Mouse (Mus musculus) monocyte, adult 2 months (primary cell): ENCODE results near the gene Cobll1.

Experiments used
- DNase-seq, 2 experiments: peaks; one replicate each; pipeline ENCODE4 v3.0.0; 2022; ENCODE audit warnings: low spot score in 2 of 2, low read depth in 1 of 2

Gene Cobll1

GRCm38 (mm10) chr2:65237610-65238170 lies 1.5 kb downstream of the Cobll1 start:
- no peak for DNase-seq

- DNase-seq = no peak
Observed at GRCm38 (mm10) chr2:65237116-65237515, 2.1 kb downstream of the Cobll1 start.

- no peak for DNase-seq
Observed at GRCm38 (mm10) chr2:65236644-65237043, 2.6 kb downstream of the Cobll1 start.

- no peak for DNase-seq
Observed at GRCm38 (mm10) chr2:65232756-65233535, 6.3 kb downstream of the Cobll1 start.

DNA sequence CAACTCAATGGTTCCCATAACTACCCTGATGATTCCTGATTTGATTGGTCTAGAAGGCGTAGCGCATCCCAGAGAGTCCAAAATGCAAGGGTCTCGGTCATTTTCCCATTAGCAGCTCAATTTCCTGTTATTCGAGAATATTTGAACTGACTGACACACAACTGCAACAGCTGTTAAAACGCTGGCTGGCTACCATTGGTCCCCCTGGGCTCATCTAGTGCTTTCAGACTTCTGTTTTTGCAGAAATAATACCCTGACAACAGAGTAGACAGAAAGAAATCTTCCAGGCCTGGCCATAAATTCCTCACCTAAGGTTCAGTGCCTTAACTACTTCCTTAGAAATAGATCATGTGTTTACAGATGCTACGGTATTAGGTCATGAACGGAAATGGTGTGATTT lies 10.8 kb downstream of the Cobll1 start:
- no peak for DNase-seq

- DNase-seq = no peak
Observed at GRCm38 (mm10) chr2:65227898-65228290, 11.3 kb downstream of the Cobll1 start.

DNA sequence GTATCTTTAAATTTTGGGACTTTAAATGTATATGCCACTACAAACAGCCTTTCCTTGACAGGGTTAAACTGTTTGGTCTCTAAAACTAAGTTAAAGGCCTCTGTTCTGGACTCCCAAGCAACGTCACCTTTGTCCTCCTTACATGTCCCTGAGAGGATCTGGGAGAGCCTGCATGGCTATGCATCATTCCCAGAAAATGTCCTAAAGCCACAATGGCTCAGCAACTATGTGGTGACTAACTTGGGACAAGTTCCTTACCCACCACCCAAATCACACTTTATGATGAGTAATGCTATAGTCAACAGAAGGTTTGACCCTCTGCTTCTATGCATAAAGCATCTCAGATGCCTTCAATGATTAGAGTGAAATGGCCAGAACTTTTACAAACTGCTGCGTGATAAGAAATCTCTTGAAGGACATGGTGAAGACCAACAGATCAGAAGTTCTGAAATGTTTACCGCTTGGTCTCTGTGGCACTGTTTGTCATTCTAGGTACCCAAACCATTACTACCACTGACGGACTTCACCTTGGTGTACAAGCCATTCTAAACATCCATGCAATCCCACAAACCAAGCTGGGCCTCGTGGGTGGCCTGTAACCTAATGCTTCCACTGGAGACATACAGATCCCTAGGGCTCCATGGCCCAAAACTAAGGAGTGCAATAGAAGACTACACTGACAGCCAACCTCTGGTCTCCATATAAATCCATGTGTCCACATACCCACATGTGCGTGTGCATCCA lies 11.9 kb downstream of the Cobll1 start:
- no peak for DNase-seq

DNA sequence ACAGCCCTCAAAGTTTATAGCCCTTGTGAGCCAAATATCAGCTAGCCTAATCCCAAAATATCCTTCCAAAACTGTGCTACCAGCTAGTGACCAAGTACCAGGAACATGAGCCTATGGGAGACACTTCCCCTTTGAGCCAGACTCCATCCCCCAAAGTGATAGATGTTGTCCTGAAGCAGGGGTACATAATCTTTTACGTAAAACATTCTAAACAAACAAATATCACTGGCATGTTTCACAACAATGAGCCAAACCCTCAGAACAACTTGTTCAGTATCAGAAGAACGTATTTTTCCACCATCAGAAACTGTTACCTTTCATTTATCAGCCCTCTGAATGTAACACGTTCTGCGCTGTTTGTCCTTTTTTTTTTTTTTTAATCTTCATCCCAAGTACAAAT lies 12.7 kb downstream of the Cobll1 start:
- no peak for DNase-seq

- DNase-seq = no peak
Observed at GRCm38 (mm10) chr2:65223956-65224735, 15.1 kb downstream of the Cobll1 start.

DNA sequence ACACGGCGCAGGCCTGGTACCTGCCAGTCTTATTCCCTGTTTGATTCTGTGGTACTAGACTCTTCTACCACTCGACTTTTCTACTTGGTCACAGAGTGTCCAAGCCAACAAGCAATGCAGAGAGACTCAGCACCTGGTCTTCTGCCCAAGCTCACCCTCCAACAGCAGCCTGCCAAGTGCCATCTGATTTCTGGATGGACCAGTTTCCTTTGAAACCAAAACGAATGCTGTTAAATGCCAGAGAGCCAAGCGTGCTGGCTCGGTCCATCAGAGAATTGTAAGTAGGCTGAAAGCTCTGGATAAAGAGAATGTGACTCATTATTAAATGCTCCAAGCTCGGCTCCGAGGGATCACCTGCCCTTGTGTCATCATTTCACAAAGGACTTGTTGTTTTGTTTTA lies 16.2 kb downstream of the Cobll1 start:
- DNase-seq = no peak

GRCm38 (mm10) chr2:65221646-65222045 lies 17.6 kb downstream of the Cobll1 start:
- no peak for DNase-seq

- no peak for DNase-seq
Observed at GRCm38 (mm10) chr2:65220563-65220962, 18.6 kb downstream of the Cobll1 start.

GRCm38 (mm10) chr2:65219375-65220135 lies 19.6 kb downstream of the Cobll1 start:
- DNase-seq = no peak

- DNase-seq = no peak
Observed at GRCm38 (mm10) chr2:65218318-65218717, 20.9 kb downstream of the Cobll1 start.

GRCm38 (mm10) chr2:65217677-65218076 lies 21.5 kb downstream of the Cobll1 start:
- no peak for DNase-seq

DNA sequence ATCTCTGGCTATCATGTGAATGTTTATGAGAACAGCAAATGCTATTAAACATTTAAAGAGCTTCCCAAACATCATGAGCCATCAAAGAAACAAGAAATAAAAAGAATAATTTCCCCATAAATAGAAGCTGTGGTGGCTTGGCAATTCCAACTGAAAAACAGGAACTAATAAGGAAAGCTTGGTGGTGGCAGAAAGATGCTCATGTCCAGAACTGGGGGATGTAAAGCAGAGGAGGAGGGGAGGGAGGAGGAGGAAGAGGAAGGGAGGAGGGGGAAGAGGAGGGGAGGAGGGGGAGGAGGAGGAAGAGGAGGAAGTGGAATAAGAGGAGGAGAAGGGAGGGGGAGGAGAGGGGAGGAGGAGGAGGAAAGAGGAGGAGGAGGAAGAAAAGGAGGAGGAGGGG lies 23.0 kb downstream of the Cobll1 start:
- no peak for DNase-seq

DNA sequence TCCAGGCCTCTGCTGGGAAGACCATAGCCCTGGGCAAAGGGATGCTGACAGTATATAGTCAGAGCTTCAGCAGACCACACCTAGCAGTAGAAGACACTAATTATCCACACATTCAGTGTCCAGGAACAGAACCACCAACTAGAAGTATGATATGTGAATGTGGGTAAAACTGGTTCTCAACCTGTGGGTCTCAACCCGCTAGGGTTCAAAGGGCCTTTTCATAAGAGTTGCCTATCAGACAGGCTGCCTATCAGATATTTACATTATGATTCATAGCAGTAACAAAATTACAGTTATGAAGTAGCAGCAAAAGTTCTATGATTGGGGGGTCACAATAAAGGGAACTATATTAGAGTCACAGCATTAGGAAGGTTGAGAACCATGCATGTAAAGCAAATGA lies 24.6 kb downstream of the Cobll1 start:
- DNase-seq = no peak

- no peak for DNase-seq
Observed at GRCm38 (mm10) chr2:65213675-65214074, 25.5 kb downstream of the Cobll1 start.

DNA sequence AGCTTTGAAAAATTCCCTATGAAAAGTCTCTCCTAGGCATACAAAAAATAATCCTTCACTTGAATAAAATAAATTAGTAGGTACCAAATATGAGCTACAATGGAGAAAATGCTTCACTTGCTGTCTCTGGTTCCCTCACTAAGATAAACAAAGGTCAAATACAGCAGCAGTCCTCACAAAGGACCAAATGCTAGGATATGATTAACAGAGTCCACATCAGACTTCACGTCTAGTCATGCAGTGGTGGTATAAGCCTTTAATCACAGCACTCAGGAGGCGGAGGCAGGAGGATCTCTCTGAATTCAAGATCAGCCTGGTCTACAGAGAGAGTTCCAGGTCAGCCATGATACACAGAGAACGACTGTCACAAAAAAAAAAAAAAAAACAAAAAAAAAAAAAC lies 27.6 kb downstream of the Cobll1 start:
- DNase-seq = no peak

DNA sequence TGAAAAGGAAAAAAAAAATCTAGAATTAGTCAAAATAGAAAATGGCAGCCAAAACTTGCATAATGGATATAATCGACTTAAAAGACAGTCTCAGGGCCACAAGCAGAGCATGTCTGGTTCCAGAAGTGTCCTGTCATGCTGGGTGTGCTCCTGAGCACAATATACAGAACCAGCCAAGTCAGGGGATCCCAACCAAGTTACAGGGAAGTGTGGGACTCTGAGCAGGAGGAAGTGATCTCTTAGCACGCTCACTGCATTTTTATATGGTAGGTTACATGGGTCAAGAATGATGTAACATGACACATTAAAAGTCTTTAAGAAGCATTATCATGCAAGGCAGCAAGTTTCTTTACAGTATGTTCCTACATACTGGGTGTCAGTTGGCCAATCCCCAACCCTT lies 31.5 kb downstream of the Cobll1 start:
- DNase-seq = no peak

DNA sequence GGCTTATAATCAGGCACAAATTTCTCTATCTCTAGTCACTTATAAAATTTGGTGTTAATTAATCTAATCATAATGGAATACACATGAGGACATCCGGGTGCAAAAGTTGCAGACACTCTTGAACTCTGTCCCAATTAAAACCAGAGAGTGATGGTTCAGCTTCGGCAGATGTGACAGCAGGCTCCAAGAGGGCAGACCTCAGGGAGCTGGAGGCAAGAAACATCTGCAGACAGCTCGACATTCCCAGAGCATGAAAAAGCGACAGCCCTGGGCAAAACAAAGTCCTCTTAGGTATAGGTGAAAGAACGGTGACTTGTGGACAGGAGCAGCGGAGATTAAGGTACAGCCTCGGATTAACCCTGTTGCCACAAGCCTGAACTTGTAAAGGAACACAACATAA lies 35.5 kb downstream of the Cobll1 start:
- no peak for DNase-seq
